Mouse (Mus musculus): ENCODE data around the gene Prickle1. TPM values are rescaled to one million over a fixed set of nuclear protein-coding genes. Genes with fewer than 3 reads are reported as not detected.
A peak's percentile ranks its signal among the peaks of the same experiment; 100 is the strongest.

The Prickle1 gene
- polyA plus RNA-seq, 1 experiment from 2014 or later = 8.0 TPM

- Histone ChIP-seq H3K36me3 (no peaks in the 10 kb centered on the region), H3K4me3 (replicated peaks) (no peak overlapping the region), H3K27ac (no peak overlapping the region), H3K9me3 (no peaks in the 10 kb centered on the region), H3K27me3 (peaks cover 34% of the 10 kb centered on the region), H3K9ac (replicated peaks) (no peak overlapping the region), H3K4me2 (replicated peaks) (no peak overlapping the region), H3K4me1 (replicated peaks) (peaks cover 30% of the 10 kb centered on the region)
- ATAC-seq = no peak
- 4% methylated on average over 10 of the region's 10 CpGs for WGBS
Measured at GRCm38 (mm10) chr15:93513939-93514341, 81.8 kb downstream of the Prickle1 start.

GRCm38 (mm10) chr15:93512437-93512836 is 83.3 kb downstream of the Prickle1 start:
- ATAC-seq = no peak
- Histone ChIP-seq H3K4me3 (replicated peaks) (no peak overlapping the region), H3K9ac (replicated peaks) (no peak overlapping the region), H3K4me2 (replicated peaks) (no peak overlapping the region), H3K27me3 (peaks cover 22% of the 10 kb centered on the region), H3K9me3 (no peaks in the 10 kb centered on the region), H3K36me3 (0 out of 2 replicates have a peak, but pooled peaks cover 6% of the 10 kb centered on the region), H3K27ac (no peak overlapping the region), H3K4me1 (replicated peaks) (peaks cover 19% of the 10 kb centered on the region)
- WGBS = 38% methylated on average over 9 of the region's 9 CpGs

GRCm38 (mm10) chr15:93510690-93511336 is 84.9 kb downstream of the Prickle1 start:
- peaks cover 13% of the 10 kb centered on the region for H3K27me3 ChIP-seq
- peak; percentile 86 for ATAC-seq

GRCm38 (mm10) chr15:93504808-93505207 is 90.9 kb downstream of the Prickle1 start:
- H3K9ac ChIP-seq (replicated peaks) = no peak overlapping the region
- 93% methylated on average over 17 of the region's 17 CpGs for WGBS
- H3K27ac ChIP-seq = no peak overlapping the region
- H3K9me3 ChIP-seq = no peaks in the 10 kb centered on the region
- H3K4me1 ChIP-seq (replicated peaks) = 0 out of 2 replicates have a peak, but pooled peaks cover 3% of the 10 kb centered on the region
- no peak overlapping the region for H3K4me2 ChIP-seq (replicated peaks)
- no peak overlapping the region for H3K4me3 ChIP-seq (replicated peaks)
- H3K36me3 ChIP-seq = peaks cover 43% of the 10 kb centered on the region
- no peak for ATAC-seq
- H3K27me3 ChIP-seq = no peaks in the 10 kb centered on the region

More at GRCm38 (mm10) chr15:93510690-93511336, 84.9 kb downstream of the Prickle1 start:
- no peak overlapping the region for H3K4me3 ChIP-seq (replicated peaks)
- no peaks in the 10 kb centered on the region for H3K9me3 ChIP-seq
- H3K4me1 ChIP-seq (replicated peaks) = peaks cover 19% of the 10 kb centered on the region
- H3K36me3 ChIP-seq = 0 out of 2 replicates have a peak, but pooled peaks cover 9% of the 10 kb centered on the region
- no peak overlapping the region for H3K9ac ChIP-seq (replicated peaks)
- WGBS = 31% methylated on average over 12 of the region's 12 CpGs
- peak overlapping the region; percentile 70 for H3K27ac ChIP-seq
- no peak overlapping the region; the same call in 1 of the 2 replicates for H3K4me2 ChIP-seq (replicated peaks)

GRCm38 (mm10) chr15:93503201-93503745 is 92.4 kb downstream of the Prickle1 start:
- Histone ChIP-seq H3K9me3 (no peaks in the 10 kb centered on the region), H3K36me3 (peaks cover 43% of the 10 kb centered on the region), H3K4me3 (replicated peaks) (no peak overlapping the region), H3K27me3 (no peaks in the 10 kb centered on the region), H3K4me2 (replicated peaks) (no peak overlapping the region), H3K4me1 (replicated peaks) (0 out of 2 replicates have a peak, but pooled peaks cover 4% of the 10 kb centered on the region), H3K9ac (replicated peaks) (no peak overlapping the region), H3K27ac (no peak overlapping the region)
- 95% methylated on average over 35 of the region's 35 CpGs for WGBS
- no peak for ATAC-seq

GRCm38 (mm10) chr15:93502703-93503102 is 93.0 kb downstream of the Prickle1 start:
- Histone ChIP-seq H3K27ac (no peak overlapping the region), H3K9ac (replicated peaks) (no peak overlapping the region), H3K9me3 (no peaks in the 10 kb centered on the region), H3K27me3 (no peaks in the 10 kb centered on the region), H3K4me1 (replicated peaks) (0 out of 2 replicates have a peak, but pooled peaks cover 4% of the 10 kb centered on the region), H3K4me3 (replicated peaks) (no peak overlapping the region), H3K36me3 (peaks cover 47% of the 10 kb centered on the region), H3K4me2 (replicated peaks) (no peak overlapping the region)
- no peak for ATAC-seq
- 93% methylated on average over 9 of the region's 9 CpGs for WGBS

- Histone ChIP-seq H3K27me3 (no peaks in the 10 kb centered on the region), H3K4me3 (replicated peaks) (no peak overlapping the region), H3K4me1 (replicated peaks) (0 out of 2 replicates have a peak, but pooled peaks cover 4% of the 10 kb centered on the region), H3K9ac (replicated peaks) (no peak overlapping the region), H3K27ac (no peak overlapping the region), H3K4me2 (replicated peaks) (no peak overlapping the region), H3K36me3 (peaks cover 45% of the 10 kb centered on the region), H3K9me3 (no peaks in the 10 kb centered on the region)
- WGBS = 81% methylated on average over 9 of the region's 9 CpGs
- ATAC-seq = 0 out of 2 replicates have a peak, but pooled peaks have one; percentile 27
Measured at GRCm38 (mm10) chr15:93499866-93500265, 95.8 kb downstream of the Prickle1 start.

- Histone ChIP-seq H3K36me3 (peaks cover 28% of the 10 kb centered on the region; the same call in 1 of the 2 replicates), H3K4me1 (replicated peaks) (0 out of 2 replicates have a peak, but pooled peaks cover under 1% of the 10 kb centered on the region), H3K4me2 (replicated peaks) (no peak overlapping the region), H3K4me3 (replicated peaks) (no peak overlapping the region), H3K9me3 (no peaks in the 10 kb centered on the region), H3K27ac (no peak overlapping the region), H3K9ac (replicated peaks) (no peak overlapping the region), H3K27me3 (no peaks in the 10 kb centered on the region)
- ATAC-seq = no peak
- 91% methylated on average over 7 of the region's 7 CpGs for WGBS
Measured at GRCm38 (mm10) chr15:93494700-93495099, 101.0 kb downstream of the Prickle1 start.

GRCm38 (mm10) chr15:93489597-93489996 is 106.1 kb downstream of the Prickle1 start:
- WGBS = 69% methylated on average over 4 of the region's 4 CpGs
- no peak for ATAC-seq
- H3K27ac ChIP-seq = no peak overlapping the region
- no peaks in the 10 kb centered on the region for H3K9me3 ChIP-seq
- no peak overlapping the region for H3K4me2 ChIP-seq (replicated peaks)
- H3K4me3 ChIP-seq (replicated peaks) = no peak overlapping the region
- peaks cover 11% of the 10 kb centered on the region; the same call in 1 of the 2 replicates for H3K36me3 ChIP-seq
- H3K9ac ChIP-seq (replicated peaks) = no peak overlapping the region
- no peaks in the 10 kb centered on the region for H3K27me3 ChIP-seq
- H3K4me1 ChIP-seq (replicated peaks) = no peaks in the 10 kb centered on the region

- no peaks in the 10 kb centered on the region for H3K27me3 ChIP-seq
- 87% methylated on average over 7 of the region's 7 CpGs for WGBS
- ATAC-seq = no peak
- no peak overlapping the region for H3K27ac ChIP-seq
- no peaks in the 10 kb centered on the region for H3K36me3 ChIP-seq
- no peaks in the 10 kb centered on the region for H3K4me1 ChIP-seq (replicated peaks)
- no peak overlapping the region for H3K4me2 ChIP-seq (replicated peaks)
- no peaks in the 10 kb centered on the region for H3K9me3 ChIP-seq
- H3K4me3 ChIP-seq (replicated peaks) = no peak overlapping the region
- H3K9ac ChIP-seq (replicated peaks) = no peak overlapping the region
Measured at GRCm38 (mm10) chr15:93486066-93486465, 109.6 kb downstream of the Prickle1 start.

GRCm38 (mm10) chr15:93485252-93485651 is 110.4 kb downstream of the Prickle1 start:
- WGBS = 93% methylated on average over 3 of the region's 3 CpGs
- H3K9me3 ChIP-seq = no peaks in the 10 kb centered on the region

GRCm38 (mm10) chr15:93484261-93484710 is 111.4 kb downstream of the Prickle1 start:
- Histone ChIP-seq H3K27ac (no peak overlapping the region), H3K4me1 (replicated peaks) (peaks cover 3% of the 10 kb centered on the region), H3K27me3 (no peaks in the 10 kb centered on the region), H3K4me2 (replicated peaks) (no peak overlapping the region), H3K9me3 (no peaks in the 10 kb centered on the region), H3K9ac (replicated peaks) (no peak overlapping the region), H3K36me3 (no peaks in the 10 kb centered on the region), H3K4me3 (replicated peaks) (no peak overlapping the region)
- no peak for ATAC-seq
- WGBS = 87% methylated on average over 7 of the region's 7 CpGs

More at GRCm38 (mm10) chr15:93485252-93485651, 110.4 kb downstream of the Prickle1 start:
- Histone ChIP-seq H3K27me3 (no peaks in the 10 kb centered on the region), H3K27ac (no peak overlapping the region), H3K4me3 (replicated peaks) (no peak overlapping the region), H3K4me1 (replicated peaks) (no peaks in the 10 kb centered on the region), H3K4me2 (replicated peaks) (no peak overlapping the region), H3K36me3 (no peaks in the 10 kb centered on the region), H3K9ac (replicated peaks) (no peak overlapping the region)
- no peak for ATAC-seq
